Mouse (Mus musculus): ENCODE measurements at regions not wholly inside any gene's neighbourhood (a gene's known extent, or its start where the extent isn't known, plus 50 kb on each side); places are given as distances from the start of the nearest gene placed in this dataset.

GRCm38 (mm10) chr10:98727130-98727529, 187.1 kb upstream of the Atp2b1 start:
- H3K4me1 ChIP-seq (ENCODE audit: control insufficient read depth, insufficient read depth, low read length): no peaks in the 10 kb centered on the region
- H3K27ac ChIP-seq (ENCODE audit: insufficient read depth, low read length): no peak overlapping the region
- no peak for TF ChIP-seq POLR2A (IDR thresholded peaks at IDR 0.05; ENCODE audit: low read depth, low read length)
- no peak for TF ChIP-seq CTCF (IDR thresholded peaks at IDR 0.05; ENCODE audit: borderline replicate concordance, insufficient read depth, low read length)
- H3K4me3 ChIP-seq (ENCODE audit: insufficient read depth, low read length): no peak overlapping the region

- no peak for TF ChIP-seq POLR2A (IDR thresholded peaks at IDR 0.05; ENCODE audit: low read depth, low read length)
- TF ChIP-seq CTCF (IDR thresholded peaks at IDR 0.05; ENCODE audit: borderline replicate concordance, insufficient read depth, low read length): no peak
- Histone ChIP-seq H3K27ac (ENCODE audit: insufficient read depth, low read length) (no peak overlapping the region), H3K4me3 (ENCODE audit: insufficient read depth, low read length) (no peak overlapping the region), H3K4me1 (ENCODE audit: control insufficient read depth, insufficient read depth, low read length) (no peaks in the 10 kb centered on the region)
These were observed 185.7 kb upstream of the Atp2b1 start for GRCm38 (mm10) chr10:98728396-98729030.

- H3K4me1 ChIP-seq (ENCODE audit: control insufficient read depth, insufficient read depth, low read length): no peaks in the 10 kb centered on the region
- no peak for TF ChIP-seq POLR2A (IDR thresholded peaks at IDR 0.05; ENCODE audit: low read depth, low read length)
- H3K4me3 ChIP-seq (ENCODE audit: insufficient read depth, low read length): no peak overlapping the region
- no peak overlapping the region for H3K27ac ChIP-seq (ENCODE audit: insufficient read depth, low read length)
These were observed 180.1 kb upstream of the Atp2b1 start for GRCm38 (mm10) chr10:98733950-98734585.

GRCm38 (mm10) chr10:98740507-98741147, 173.6 kb upstream of the Atp2b1 start:
- no peak overlapping the region for H3K4me3 ChIP-seq (ENCODE audit: insufficient read depth, low read length)
- no peak overlapping the region for H3K27ac ChIP-seq (ENCODE audit: insufficient read depth, low read length)
- peaks cover 14% of the 10 kb centered on the region; the same call in 1 of the 2 replicates for H3K4me1 ChIP-seq (ENCODE audit: control insufficient read depth, insufficient read depth, low read length)
- TF ChIP-seq CTCF (IDR thresholded peaks at IDR 0.05; ENCODE audit: borderline replicate concordance, insufficient read depth, low read length) (no peak), POLR2A (IDR thresholded peaks at IDR 0.05; ENCODE audit: low read depth, low read length) (no peak)

GRCm38 (mm10) chr10:98741398-98741797, 172.8 kb upstream of the Atp2b1 start:
- H3K27ac ChIP-seq (ENCODE audit: insufficient read depth, low read length): no peak overlapping the region
- H3K4me1 ChIP-seq (ENCODE audit: control insufficient read depth, insufficient read depth, low read length): peaks cover 14% of the 10 kb centered on the region; the same call in 1 of the 2 replicates
- H3K4me3 ChIP-seq (ENCODE audit: insufficient read depth, low read length): no peak overlapping the region
- no peak for TF ChIP-seq POLR2A (IDR thresholded peaks at IDR 0.05; ENCODE audit: low read depth, low read length)
- no peak for TF ChIP-seq CTCF (IDR thresholded peaks at IDR 0.05; ENCODE audit: borderline replicate concordance, insufficient read depth, low read length)

GRCm38 (mm10) chr10:98742822-98743605, 171.2 kb upstream of the Atp2b1 start:
- Histone ChIP-seq H3K4me3 (ENCODE audit: insufficient read depth, low read length) (no peak overlapping the region), H3K4me1 (ENCODE audit: control insufficient read depth, insufficient read depth, low read length) (peaks cover 14% of the 10 kb centered on the region; the same call in 1 of the 2 replicates), H3K27ac (ENCODE audit: insufficient read depth, low read length) (no peak overlapping the region)
- TF ChIP-seq CTCF (IDR thresholded peaks at IDR 0.05; ENCODE audit: borderline replicate concordance, insufficient read depth, low read length): no peak
- TF ChIP-seq POLR2A (IDR thresholded peaks at IDR 0.05; ENCODE audit: low read depth, low read length): no peak

- Histone ChIP-seq H3K4me1 (ENCODE audit: control insufficient read depth, insufficient read depth, low read length) (peaks cover 17% of the 10 kb centered on the region; the same call in 1 of the 2 replicates), H3K4me3 (ENCODE audit: insufficient read depth, low read length) (no peak overlapping the region), H3K27ac (ENCODE audit: insufficient read depth, low read length) (no peak overlapping the region)
- no peak for TF ChIP-seq CTCF (IDR thresholded peaks at IDR 0.05; ENCODE audit: borderline replicate concordance, insufficient read depth, low read length)
- no peak for TF ChIP-seq POLR2A (IDR thresholded peaks at IDR 0.05; ENCODE audit: low read depth, low read length)
These were observed 170.0 kb upstream of the Atp2b1 start for GRCm38 (mm10) chr10:98744246-98744645.

- peaks cover 18% of the 10 kb centered on the region; the same call in 1 of the 2 replicates for H3K4me1 ChIP-seq (ENCODE audit: control insufficient read depth, insufficient read depth, low read length)
These were observed 169.5 kb upstream of the Atp2b1 start for GRCm38 (mm10) chr10:98744662-98745061.

GRCm38 (mm10) chr10:98745409-98745808, 168.8 kb upstream of the Atp2b1 start:
- H3K27ac ChIP-seq (ENCODE audit: insufficient read depth, low read length): no peak overlapping the region
- H3K4me3 ChIP-seq (ENCODE audit: insufficient read depth, low read length): no peak overlapping the region
- TF ChIP-seq POLR2A (IDR thresholded peaks at IDR 0.05; ENCODE audit: low read depth, low read length) (no peak), CTCF (IDR thresholded peaks at IDR 0.05; ENCODE audit: borderline replicate concordance, insufficient read depth, low read length) (no peak)

More at GRCm38 (mm10) chr10:98744662-98745061, 169.5 kb upstream of the Atp2b1 start:
- no peak overlapping the region for H3K27ac ChIP-seq (ENCODE audit: insufficient read depth, low read length)
- no peak overlapping the region for H3K4me3 ChIP-seq (ENCODE audit: insufficient read depth, low read length)
- no peak for TF ChIP-seq CTCF (IDR thresholded peaks at IDR 0.05; ENCODE audit: borderline replicate concordance, insufficient read depth, low read length)
- no peak for TF ChIP-seq POLR2A (IDR thresholded peaks at IDR 0.05; ENCODE audit: low read depth, low read length)

More at GRCm38 (mm10) chr10:98745409-98745808, 168.8 kb upstream of the Atp2b1 start:
- peaks cover 18% of the 10 kb centered on the region; the same call in 1 of the 2 replicates for H3K4me1 ChIP-seq (ENCODE audit: control insufficient read depth, insufficient read depth, low read length)

Measured in embryonic fibroblast, embryonic 13.5 days (primary cell).